Mouse (Mus musculus) gastrocnemius, adult 2 months (tissue): ENCODE results near the gene Zic1. TPM values are rescaled to one million over a fixed set of nuclear protein-coding genes. Genes with fewer than 3 reads are reported as not detected.

ENCODE experiments used
- DNase-seq: peaks from one replicate; pipeline ENCODE4 v3.0.0; 2022
- H3K27ac ChIP-seq: fragments of 200-600 bp; 2 replicates; pipeline ENCODE4 v1.8.1; 2022; ENCODE audit warnings: mild to moderate bottlenecking
- H3K4me3 ChIP-seq: fragments of 200-600 bp; 2 replicates; pipeline ENCODE4 v1.8.1; 2022; ENCODE audit warnings: mild to moderate bottlenecking, moderate library complexity
- CTCF ChIP-seq: fragments of 200-600 bp; IDR thresholded peaks from 2 replicates; pipeline ENCODE4 v1.8.1; 2022; ENCODE audit warnings: antibody characterized with exemption, mild to moderate bottlenecking, moderate library complexity
- intact Hi-C: fragments of 180-260 bp; cut with DNase I; formaldehyde crosslinking; loops from one replicate; pipeline ENCODE4 v1.15.1; 2025
- long read RNA-seq, 2 experiments: library from polyadenylated mRNA; stranded (forward); transcript quantifications; one replicate each; pipeline ENCODE4 v2.0.0; 2021
- total RNA-seq, 2 experiments: library from RNA; stranded (reverse); gene quantifications; 2 replicates each; pipeline ENCODE4 v1.2.3; 2021

Zic1 gene
- total RNA-seq = 1 to 10 TPM in 1 of 2 experiments, under 1 TPM in 1; 0.81 to 1.4 TPM
- long read RNA-seq, experiment 1 = 0 reads
- long read RNA-seq, experiment 2 = 0 reads

DNA sequence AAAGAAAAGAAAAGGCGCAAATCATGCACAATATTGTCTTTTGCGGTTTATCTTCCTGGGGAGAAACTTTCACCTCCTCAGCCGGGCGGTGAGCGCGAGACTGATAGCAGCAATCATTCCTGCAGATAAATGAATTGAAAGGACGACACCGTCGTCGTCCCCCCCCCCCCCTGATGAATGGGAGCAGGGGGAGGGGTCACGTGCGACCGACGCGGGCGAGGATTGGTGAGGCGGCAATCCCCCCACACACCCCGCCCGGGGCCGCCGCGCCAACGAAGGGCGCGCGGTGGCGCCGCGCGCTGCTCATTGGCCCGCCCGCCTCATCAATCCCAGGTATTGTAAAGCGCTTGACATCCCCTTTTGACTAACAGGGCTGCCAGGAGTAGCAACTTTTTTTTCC is at the start of gene Zic1:
Gene Zic1 (minus strand): TSS at position 147 of the 400 bp plus-strand sequence.
- peak; percentile 48 for DNase-seq
- intact Hi-C loops = loop anchor here (2.0 kb wide), 1 partner anchor 13 kb away; no protein-coding TSS in a partner anchor
- Histone ChIP-seq H3K27ac (peak within 1 kb of the TSS; percentile 63), H3K4me3 (peak within 1 kb of the TSS; percentile 66)
- TF ChIP-seq CTCF = no peak

DNA sequence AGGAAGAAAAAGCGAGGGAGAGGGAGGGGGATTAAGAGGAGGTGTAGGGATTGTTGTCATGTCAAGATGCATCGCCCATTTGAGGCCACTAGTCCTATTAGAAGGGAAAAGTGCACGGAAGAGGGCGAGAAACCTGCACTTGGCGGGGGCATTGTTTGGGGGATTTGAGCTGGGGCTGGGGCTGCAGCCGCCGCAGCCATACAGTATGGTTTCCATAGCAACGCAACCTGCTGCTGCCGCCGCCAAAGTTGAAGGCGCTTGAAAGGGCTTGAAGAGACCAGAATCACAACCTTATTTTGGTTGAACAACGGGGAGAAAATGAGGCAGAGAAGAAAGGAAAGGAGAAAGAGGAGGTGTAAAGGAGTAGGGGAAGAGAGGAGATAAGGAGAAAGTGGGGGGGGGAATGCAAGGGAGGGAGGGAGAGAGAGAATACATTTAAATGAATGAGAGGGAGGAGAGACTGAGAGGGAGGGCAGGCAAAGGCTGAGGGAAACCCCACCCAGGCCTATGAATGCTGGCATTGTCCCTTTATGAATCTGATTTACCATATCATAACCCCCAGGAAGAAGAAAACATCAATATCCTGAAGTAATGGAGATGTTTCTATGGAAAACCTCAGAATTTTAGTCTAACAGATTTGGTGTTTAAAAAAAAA is 48.5 kb upstream of the Zic1 start:
- intact Hi-C loops = no loop called here
- H3K27ac ChIP-seq = no peak overlapping the region
- TF ChIP-seq CTCF = no peak
- no peak for DNase-seq
- no peak overlapping the region for H3K4me3 ChIP-seq

DNA sequence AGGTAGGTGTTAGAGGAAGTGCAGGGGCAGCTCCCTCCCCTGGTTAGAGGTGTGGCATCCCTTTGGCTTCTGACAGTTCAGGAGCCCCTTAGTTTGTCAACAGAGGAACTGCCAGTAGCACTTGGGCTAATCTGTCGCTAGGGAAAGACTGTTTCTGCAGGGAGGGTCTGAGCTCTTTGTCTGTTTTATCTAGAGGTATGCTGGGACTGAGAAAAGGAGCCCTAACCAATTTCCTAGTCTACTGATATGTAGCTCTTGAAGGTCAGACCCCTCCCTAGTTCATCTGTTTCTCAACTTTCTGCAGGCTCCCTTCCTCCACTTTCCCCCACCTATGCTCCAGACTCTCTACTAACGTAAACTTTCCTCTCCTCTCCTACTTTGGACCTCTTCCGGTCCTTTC is 44.2 kb upstream of the Zic1 start:
- TF ChIP-seq CTCF = no peak
- intact Hi-C loops = no loop called here
- no peak overlapping the region for H3K4me3 ChIP-seq
- H3K27ac ChIP-seq = no peak overlapping the region
- no peak for DNase-seq

DNA sequence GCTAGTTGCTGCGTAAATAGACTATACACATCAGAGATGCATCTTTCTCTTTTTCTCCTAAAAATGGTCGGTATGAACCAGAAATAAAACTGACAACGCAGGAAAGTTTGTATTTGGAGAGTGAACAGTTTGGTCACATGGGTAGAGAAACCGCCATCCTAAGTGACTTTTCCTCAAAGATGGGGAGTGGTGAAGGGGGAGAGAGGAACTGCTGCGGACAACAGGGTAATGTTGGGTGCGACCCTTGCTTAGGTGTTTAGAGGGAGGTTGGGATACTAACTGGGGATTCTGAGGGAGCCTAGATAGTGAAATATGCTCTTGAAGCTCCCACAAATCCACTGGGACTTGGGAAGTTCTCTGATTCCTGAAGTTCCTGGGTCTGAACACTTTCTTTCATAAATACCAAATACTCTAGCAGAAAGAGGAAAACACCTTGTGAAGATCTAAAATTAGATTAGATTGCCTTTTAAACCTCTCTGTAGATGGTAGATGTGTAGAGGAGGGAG is 40.7 kb upstream of the Zic1 start:
- intact Hi-C loops = no loop called here
- Histone ChIP-seq H3K27ac (no peak overlapping the region), H3K4me3 (no peak overlapping the region)
- no peak for DNase-seq
- TF ChIP-seq CTCF = no peak

DNA sequence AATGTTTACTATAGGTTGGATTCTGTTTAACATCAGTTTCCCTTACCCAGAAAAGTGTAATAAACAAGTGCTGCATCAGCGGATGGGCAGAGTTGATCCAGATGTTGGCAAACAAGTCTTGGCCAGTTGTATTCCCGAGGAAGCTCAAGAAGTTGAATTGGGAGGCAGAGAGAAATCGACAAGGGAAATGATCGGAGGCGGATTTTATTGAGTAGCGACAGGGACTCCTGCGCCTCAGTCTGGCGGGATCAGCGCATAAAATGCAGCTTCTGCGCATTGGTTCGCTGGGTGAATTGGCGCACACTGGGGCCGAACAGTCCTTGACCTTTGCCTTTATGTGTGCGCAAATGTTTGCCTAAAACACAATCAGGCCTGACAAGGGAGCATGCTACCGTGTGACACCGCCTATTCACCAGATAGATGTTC is 40.2 kb upstream of the Zic1 start:
- no peak for TF ChIP-seq CTCF
- intact Hi-C loops = no loop called here
- no peak for DNase-seq
- Histone ChIP-seq H3K4me3 (no peak overlapping the region), H3K27ac (no peak overlapping the region)

DNA sequence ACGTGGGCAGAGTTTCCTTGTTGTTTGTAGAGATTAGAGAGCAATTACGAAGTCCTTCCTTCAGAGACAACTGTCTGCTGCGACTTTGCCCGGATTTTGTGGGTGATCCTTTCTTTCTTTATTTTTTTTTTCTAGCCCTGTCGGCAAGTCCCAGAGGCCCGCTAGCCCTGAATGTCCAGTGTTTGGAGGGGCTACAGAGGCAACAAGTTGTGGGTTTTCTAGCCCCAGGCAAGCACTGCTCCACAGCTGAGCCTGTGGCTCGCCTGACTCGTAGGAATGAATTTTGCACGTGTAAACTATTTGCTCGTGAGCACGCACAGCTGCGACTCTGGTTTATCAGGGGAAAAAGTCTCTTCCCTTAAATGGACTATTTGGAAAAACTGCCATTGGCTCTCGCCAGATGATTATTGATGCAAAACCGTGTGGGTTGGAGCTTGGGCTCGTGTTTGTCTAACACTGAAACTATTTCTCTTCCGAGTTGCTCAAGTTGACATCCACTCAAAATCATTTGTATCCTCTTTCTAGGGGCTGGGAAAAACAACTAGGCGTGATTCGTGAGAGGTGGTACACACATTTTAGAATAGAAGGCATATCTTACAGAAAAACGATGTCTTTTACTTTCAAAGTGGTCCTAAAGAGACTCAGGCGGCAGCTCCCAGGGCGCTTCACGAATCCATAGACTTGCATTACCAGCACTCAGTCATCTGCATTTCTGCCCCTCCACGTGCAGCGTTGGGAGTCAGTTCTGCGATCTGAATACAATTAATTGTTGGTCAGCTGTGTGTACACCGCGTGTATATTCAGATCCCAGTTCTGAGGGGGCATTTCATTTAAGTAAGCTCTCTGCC is 39.5 kb upstream of the Zic1 start:
- H3K4me3 ChIP-seq = no peak overlapping the region
- TF ChIP-seq CTCF = no peak
- DNase-seq = no peak
- intact Hi-C loops = no loop called here
- no peak overlapping the region for H3K27ac ChIP-seq

DNA sequence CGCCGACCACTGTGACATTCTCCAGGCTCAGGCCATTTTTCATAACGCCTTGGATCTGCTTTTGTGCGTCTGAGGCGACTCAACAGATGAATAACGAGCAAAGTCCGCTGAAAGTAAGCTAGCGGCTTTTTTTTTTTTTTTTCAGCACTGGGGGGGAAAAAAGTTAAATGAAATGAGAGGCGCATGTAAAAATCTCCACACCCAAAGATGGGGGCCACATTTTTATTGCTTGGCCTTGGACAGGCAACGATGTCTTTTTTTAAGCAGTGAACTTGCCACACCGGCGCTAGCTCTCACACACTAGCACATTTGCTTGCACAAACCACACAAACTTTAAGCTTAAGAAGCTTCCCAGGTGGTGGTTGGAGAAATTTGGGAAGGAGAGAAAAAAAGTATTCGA is 38.6 kb upstream of the Zic1 start:
- no peak for TF ChIP-seq CTCF
- no peak overlapping the region for H3K4me3 ChIP-seq
- H3K27ac ChIP-seq = no peak overlapping the region
- intact Hi-C loops = no loop called here
- DNase-seq = no peak

DNA sequence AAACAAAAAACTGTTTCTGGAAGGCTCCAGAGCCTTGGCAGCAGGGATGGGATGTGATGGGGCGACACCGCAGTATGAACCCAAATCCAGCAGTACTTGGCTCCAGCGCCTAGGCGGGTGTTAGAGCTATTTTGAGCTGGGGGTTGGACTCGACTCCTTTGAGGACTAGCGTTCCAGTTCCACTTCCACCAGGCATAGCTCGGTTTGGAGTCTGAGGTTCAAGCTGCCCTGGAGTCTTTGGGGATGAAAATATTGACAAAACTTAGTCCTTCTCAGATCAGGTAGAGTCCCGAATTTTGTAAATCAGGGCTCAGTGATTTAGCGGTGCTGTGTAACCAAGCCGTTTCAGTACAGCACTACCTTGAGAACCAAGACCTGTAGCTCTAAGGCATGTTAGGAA is 35.9 kb upstream of the Zic1 start:
- H3K27ac ChIP-seq = no peak overlapping the region
- intact Hi-C loops = no loop called here
- no peak for TF ChIP-seq CTCF
- no peak for DNase-seq
- H3K4me3 ChIP-seq = no peak overlapping the region

DNA sequence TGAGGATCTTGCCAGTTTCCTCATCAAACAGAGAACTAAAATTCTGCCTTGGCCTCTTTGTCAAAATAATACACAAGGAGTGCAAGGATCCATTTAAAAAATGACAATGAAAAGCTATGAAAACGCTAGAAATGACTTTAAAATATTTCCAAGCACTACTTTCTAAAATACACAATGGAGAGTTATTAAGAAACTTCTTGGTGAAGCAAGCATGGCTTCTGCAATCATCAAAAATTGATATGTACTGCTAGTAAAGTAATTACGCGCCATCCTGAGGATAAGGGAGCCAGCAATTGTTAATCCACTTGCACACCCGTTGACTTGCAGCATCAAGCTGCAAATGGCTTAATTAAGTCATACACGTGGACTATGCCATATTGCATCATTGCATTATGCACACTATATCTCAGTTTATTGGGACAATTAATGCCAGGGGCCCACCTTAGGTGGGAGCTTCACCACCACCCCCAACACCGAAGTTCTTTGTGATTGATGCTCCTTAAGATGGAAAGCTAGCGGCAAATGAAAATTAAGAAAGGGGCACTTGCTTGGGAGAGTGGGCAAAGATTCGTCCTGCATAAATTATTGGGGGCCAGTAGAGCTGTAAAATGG is 35.0 kb upstream of the Zic1 start:
- intact Hi-C loops = no loop called here
- no peak for TF ChIP-seq CTCF
- no peak overlapping the region for H3K27ac ChIP-seq
- no peak overlapping the region for H3K4me3 ChIP-seq
- no peak for DNase-seq

DNA sequence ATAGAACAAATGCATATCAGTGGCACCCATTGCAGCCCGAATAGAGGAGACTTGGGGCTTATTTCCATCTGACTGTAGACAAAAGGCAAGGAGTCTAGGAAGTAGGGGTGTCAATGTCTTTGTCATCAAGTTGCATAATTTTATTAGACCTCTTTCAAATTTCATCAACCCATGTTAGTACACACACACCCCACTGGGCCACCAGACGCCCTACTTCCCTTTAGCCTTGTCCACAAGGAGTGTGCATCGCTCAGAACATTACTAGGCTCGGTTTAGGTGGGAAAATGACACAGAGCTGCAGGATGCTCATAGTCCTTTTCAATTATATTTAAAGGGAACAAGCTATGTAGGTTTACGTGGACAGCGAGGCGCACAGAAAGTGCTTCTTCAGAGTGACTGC is 34.4 kb upstream of the Zic1 start:
- TF ChIP-seq CTCF = no peak
- Histone ChIP-seq H3K4me3 (no peak overlapping the region), H3K27ac (no peak overlapping the region)
- intact Hi-C loops = no loop called here
- DNase-seq = no peak

DNA sequence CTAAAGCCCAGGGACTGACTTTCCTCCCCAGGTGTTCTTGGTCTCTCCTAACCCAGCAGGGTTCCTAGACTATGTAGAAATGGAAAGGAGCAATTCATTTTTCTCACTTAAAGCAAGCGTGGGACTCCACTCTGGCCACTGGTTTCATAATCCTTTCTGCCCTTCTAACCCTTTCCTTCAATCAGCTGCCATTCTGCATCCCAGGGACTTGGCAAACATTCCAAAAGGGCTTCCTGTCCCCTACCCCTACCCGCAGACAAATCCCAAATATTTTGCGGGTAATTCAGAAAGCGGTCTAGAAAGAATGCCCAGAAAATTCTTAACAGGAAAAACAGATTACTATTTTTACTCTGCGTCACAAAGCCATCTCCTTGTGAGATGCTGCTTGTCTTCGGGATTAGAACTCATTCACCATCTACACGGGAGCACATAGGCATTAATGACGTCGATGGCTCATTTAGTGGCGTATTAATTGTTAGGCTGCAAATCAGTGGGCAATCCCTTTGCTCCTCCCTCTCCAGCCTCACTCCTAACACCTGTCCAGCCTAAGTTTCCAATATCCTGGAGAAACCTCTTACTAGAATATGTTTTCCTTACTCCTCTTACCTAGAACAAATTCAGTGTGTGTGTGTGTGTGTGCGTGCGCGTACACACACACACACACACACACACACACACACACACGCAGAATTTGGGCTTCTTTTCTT is 29.6 kb upstream of the Zic1 start:
- no peak for TF ChIP-seq CTCF
- no peak for DNase-seq
- Histone ChIP-seq H3K4me3 (no peak overlapping the region), H3K27ac (no peak overlapping the region)
- intact Hi-C loops = no loop called here

DNA sequence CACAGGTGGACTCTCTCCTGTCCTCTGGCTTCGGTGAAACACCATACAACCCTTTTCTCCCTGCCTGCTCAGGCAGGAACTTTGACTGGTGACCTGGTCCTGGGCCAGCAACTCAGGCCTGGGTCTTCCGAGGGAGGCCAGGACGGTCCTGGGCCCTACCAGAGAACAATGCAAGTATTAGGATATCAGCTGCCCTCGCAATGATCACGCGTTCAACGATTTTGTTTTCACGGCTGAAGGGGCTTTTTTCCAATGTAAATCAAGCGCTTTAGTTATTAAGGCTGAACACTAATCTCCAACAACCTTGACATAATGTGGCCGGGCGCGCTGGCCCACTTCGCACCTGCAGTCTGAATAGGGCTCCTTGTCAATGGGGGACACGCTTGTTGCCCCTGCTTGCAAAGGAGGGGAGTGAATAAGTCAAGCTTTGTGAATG is 28.6 kb upstream of the Zic1 start:
- TF ChIP-seq CTCF = no peak
- no peak for DNase-seq
- H3K27ac ChIP-seq = no peak overlapping the region
- intact Hi-C loops = no loop called here
- no peak overlapping the region for H3K4me3 ChIP-seq
